Mouse (Mus musculus): ENCODE measurements at regions not wholly inside any gene's neighbourhood (a gene's known extent, or its start where the extent isn't known, plus 50 kb on each side); places are given as distances from the start of the nearest gene placed in this dataset.

DNA sequence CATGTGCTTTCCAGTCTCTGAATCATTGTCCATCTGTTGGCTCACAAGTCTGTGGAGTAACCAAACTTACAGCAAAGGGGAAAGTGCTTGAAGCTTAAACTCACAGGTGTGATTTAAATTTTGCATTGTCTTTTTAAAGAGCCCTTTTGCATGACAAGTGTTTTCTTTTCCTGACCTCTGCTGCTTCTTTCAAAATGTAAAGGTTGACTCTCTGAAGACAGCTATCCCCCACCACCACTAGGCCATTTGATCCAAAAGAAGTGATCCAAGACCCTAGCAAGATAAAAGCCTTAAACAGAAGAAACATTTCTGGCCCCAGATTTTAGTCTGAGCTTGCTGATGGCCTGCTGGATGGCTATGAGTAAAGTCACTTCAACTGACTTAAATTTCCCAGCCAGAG is 118.6 kb downstream of the Gm12728 start:
- no peak overlapping the region for H3K4me3 ChIP-seq (ENCODE audit: insufficient read depth, low read depth, low read length)
- no peaks in the 10 kb centered on the region for H3K27me3 ChIP-seq (ENCODE audit: control insufficient read depth, insufficient read depth, low read length)
- DNase-seq (ENCODE audit: extremely low read depth, low read depth, low spot score) = no peak
- no peaks in the 10 kb centered on the region for H3K36me3 ChIP-seq (ENCODE audit: control insufficient read depth, insufficient read depth, low read length)
- no peaks in the 10 kb centered on the region for H3K79me2 ChIP-seq (ENCODE audit: control insufficient read depth, insufficient read depth, low read length)
- no peaks in the 10 kb centered on the region for H3K4me1 ChIP-seq (ENCODE audit: control insufficient read depth, insufficient read depth, low read length)
- no peak overlapping the region for H3K27ac ChIP-seq (replicated peaks; ENCODE audit: insufficient read depth, low read depth, low read length)
- no peak for TF ChIP-seq POLR2A (IDR thresholded peaks at IDR 0.05; ENCODE audit: extremely low read depth, insufficient read depth, low read length)
- TF ChIP-seq CTCF (IDR thresholded peaks at IDR 0.05; ENCODE audit: low read depth, low read length) = no peak
- no peak overlapping the region for H3K9ac ChIP-seq (ENCODE audit: low read depth, low read length)

DNA sequence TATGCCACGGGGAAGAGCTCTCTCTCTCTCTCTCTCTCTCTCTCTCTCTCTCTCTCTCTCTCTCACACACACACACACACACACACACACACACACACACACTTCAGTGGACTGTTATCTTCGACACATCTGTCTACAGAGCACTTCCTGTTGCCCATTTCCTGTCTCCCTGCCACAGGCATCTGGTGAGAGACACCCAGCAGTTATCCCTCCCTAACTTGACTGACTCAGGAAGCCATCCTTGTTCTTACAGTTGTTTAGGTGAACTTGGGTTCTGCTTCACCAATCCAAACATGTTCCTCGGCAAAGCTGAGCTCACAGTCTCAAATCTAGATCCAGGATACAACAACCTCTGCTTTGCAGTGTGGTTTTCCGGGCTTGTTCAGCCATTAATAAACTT is 119.6 kb downstream of the Gm12728 start:
- TF ChIP-seq POLR2A (IDR thresholded peaks at IDR 0.05; ENCODE audit: extremely low read depth, insufficient read depth, low read length) (no peak), CTCF (IDR thresholded peaks at IDR 0.05; ENCODE audit: low read depth, low read length) (no peak)
- 70% methylated on average over 4 of the region's 4 CpGs for WGBS
- no peaks in the 10 kb centered on the region for H3K4me1 ChIP-seq (ENCODE audit: control insufficient read depth, insufficient read depth, low read length)
- DNase-seq (ENCODE audit: extremely low read depth, low read depth, low spot score) = no peak
- no peaks in the 10 kb centered on the region for H3K27me3 ChIP-seq (ENCODE audit: control insufficient read depth, insufficient read depth, low read length)
- no peak overlapping the region for H3K4me3 ChIP-seq (ENCODE audit: insufficient read depth, low read depth, low read length)
- no peaks in the 10 kb centered on the region for H3K36me3 ChIP-seq (ENCODE audit: control insufficient read depth, insufficient read depth, low read length)
- no peak overlapping the region for H3K9ac ChIP-seq (ENCODE audit: low read depth, low read length)
- H3K27ac ChIP-seq (replicated peaks; ENCODE audit: insufficient read depth, low read depth, low read length) = no peak overlapping the region
- no peaks in the 10 kb centered on the region for H3K79me2 ChIP-seq (ENCODE audit: control insufficient read depth, insufficient read depth, low read length)

DNA sequence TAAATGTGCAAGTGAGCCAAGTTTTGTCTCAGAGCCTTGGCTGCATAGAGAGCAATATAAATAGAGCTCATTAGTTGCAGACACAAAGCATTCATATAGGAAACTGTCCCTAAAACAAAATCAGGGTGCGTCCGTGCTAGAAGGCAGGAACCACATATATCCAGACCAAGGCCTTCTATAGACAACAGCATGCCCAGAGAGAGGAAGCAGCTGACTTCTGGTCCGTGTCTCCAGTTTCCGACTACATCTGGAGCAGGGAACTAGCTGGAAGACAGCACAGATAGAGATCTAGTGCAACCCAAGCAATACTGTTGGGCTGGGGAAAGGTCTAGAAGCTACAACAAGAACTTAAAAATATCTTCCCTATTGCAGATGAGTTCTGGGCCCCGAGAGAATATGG is 121.0 kb downstream of the Gm12728 start:
- 83% methylated on average over 5 of the region's 5 CpGs for WGBS

DNA sequence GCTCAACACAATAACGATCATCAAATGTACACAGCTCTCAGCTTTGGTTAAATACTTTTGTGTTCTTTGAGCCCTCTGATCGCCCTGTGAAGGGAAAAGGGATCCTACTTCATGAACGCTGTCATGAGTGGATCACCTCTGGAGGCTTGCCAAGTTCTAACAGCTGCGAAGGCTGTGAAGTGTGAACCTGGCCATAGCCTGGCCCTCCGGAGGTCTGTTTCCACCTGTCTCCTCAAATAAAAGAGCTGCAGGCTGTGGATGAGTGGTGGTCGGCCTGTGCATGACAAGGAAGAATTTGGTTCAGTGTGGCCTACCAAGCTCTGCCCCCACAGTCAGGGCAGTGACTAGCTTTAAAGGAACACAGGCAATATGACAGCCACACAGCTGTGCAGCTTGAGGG is 122.0 kb downstream of the Gm12728 start:
- TF ChIP-seq POLR2A (IDR thresholded peaks at IDR 0.05; ENCODE audit: extremely low read depth, insufficient read depth, low read length) (no peak), CTCF (IDR thresholded peaks at IDR 0.05; ENCODE audit: low read depth, low read length) (no peak)
- WGBS = 91% methylated on average over 6 of the region's 6 CpGs
- H3K36me3 ChIP-seq (ENCODE audit: control insufficient read depth, insufficient read depth, low read length) = no peaks in the 10 kb centered on the region
- no peak overlapping the region for H3K27ac ChIP-seq (replicated peaks; ENCODE audit: insufficient read depth, low read depth, low read length)
- no peaks in the 10 kb centered on the region for H3K27me3 ChIP-seq (ENCODE audit: control insufficient read depth, insufficient read depth, low read length)
- no peak overlapping the region for H3K9ac ChIP-seq (ENCODE audit: low read depth, low read length)
- H3K79me2 ChIP-seq (ENCODE audit: control insufficient read depth, insufficient read depth, low read length) = no peaks in the 10 kb centered on the region
- no peak overlapping the region for H3K4me3 ChIP-seq (ENCODE audit: insufficient read depth, low read depth, low read length)
- H3K4me1 ChIP-seq (ENCODE audit: control insufficient read depth, insufficient read depth, low read length) = no peaks in the 10 kb centered on the region
- no peak for DNase-seq (ENCODE audit: extremely low read depth, low read depth, low spot score)

More for the DNA sequence above, 121.0 kb downstream of the Gm12728 start:
- Histone ChIP-seq H3K79me2 (ENCODE audit: control insufficient read depth, insufficient read depth, low read length) (no peaks in the 10 kb centered on the region), H3K36me3 (ENCODE audit: control insufficient read depth, insufficient read depth, low read length) (no peaks in the 10 kb centered on the region), H3K4me3 (ENCODE audit: insufficient read depth, low read depth, low read length) (no peak overlapping the region), H3K9ac (ENCODE audit: low read depth, low read length) (no peak overlapping the region), H3K27ac (replicated peaks; ENCODE audit: insufficient read depth, low read depth, low read length) (no peak overlapping the region), H3K4me1 (ENCODE audit: control insufficient read depth, insufficient read depth, low read length) (no peaks in the 10 kb centered on the region), H3K27me3 (ENCODE audit: control insufficient read depth, insufficient read depth, low read length) (no peaks in the 10 kb centered on the region)
- TF ChIP-seq CTCF (IDR thresholded peaks at IDR 0.05; ENCODE audit: low read depth, low read length) (no peak), POLR2A (IDR thresholded peaks at IDR 0.05; ENCODE audit: extremely low read depth, insufficient read depth, low read length) (no peak)
- no peak for DNase-seq (ENCODE audit: extremely low read depth, low read depth, low spot score)

DNA sequence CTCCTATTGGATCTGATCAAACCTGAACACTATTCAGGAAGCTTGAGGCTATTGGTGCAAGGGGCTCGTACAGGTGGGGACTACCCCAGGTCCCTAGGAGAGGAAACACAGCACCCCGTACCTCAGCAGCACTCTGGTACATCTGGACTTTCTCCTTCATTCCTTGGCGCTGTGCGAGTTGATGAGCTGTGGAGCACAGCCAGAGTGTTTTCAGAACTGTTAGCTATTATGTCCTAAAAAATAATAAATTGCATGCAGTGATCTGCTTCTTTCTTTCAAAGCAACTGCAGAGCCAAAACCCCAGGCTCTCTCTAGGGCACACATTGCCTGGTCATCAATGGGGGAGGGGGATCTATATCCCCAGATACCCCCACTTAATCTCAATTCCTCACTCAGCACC is 122.6 kb downstream of the Gm12728 start:
- TF ChIP-seq CTCF (IDR thresholded peaks at IDR 0.05; ENCODE audit: low read depth, low read length) (no peak), POLR2A (IDR thresholded peaks at IDR 0.05; ENCODE audit: extremely low read depth, insufficient read depth, low read length) (no peak)
- H3K9ac ChIP-seq (ENCODE audit: low read depth, low read length) = no peak overlapping the region
- 96% methylated on average over 4 of the region's 4 CpGs for WGBS
- no peak overlapping the region for H3K27ac ChIP-seq (replicated peaks; ENCODE audit: insufficient read depth, low read depth, low read length)
- no peaks in the 10 kb centered on the region for H3K36me3 ChIP-seq (ENCODE audit: control insufficient read depth, insufficient read depth, low read length)
- no peaks in the 10 kb centered on the region for H3K27me3 ChIP-seq (ENCODE audit: control insufficient read depth, insufficient read depth, low read length)
- no peaks in the 10 kb centered on the region for H3K79me2 ChIP-seq (ENCODE audit: control insufficient read depth, insufficient read depth, low read length)
- no peak overlapping the region for H3K4me3 ChIP-seq (ENCODE audit: insufficient read depth, low read depth, low read length)
- H3K4me1 ChIP-seq (ENCODE audit: control insufficient read depth, insufficient read depth, low read length) = no peaks in the 10 kb centered on the region
- no peak for DNase-seq (ENCODE audit: extremely low read depth, low read depth, low spot score)

DNA sequence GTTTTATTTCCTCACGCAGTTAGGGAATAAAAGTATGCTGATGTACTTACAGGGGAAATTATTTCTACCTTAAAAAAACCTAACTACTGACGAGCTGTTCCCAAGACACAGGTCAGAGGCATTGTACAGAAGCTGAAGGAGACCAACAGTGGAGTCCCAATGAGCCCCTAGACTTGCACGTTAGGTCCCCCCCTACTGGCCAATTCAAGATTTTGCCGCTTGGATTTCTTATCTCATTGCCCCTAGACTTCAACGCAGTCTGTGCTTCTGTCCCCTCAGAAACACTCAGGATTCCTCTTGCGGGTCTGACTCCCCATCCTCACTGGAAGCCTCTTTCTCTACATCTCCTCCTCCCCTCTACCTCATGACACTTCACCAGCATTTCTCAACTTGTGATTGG is 125.3 kb downstream of the Gm12728 start:
- no peak overlapping the region for H3K9ac ChIP-seq (ENCODE audit: low read depth, low read length)
- H3K79me2 ChIP-seq (ENCODE audit: control insufficient read depth, insufficient read depth, low read length) = no peaks in the 10 kb centered on the region
- WGBS = 44% methylated on average over 6 of the region's 6 CpGs
- no peaks in the 10 kb centered on the region for H3K4me1 ChIP-seq (ENCODE audit: control insufficient read depth, insufficient read depth, low read length)
- no peaks in the 10 kb centered on the region for H3K36me3 ChIP-seq (ENCODE audit: control insufficient read depth, insufficient read depth, low read length)
- no peaks in the 10 kb centered on the region for H3K27me3 ChIP-seq (ENCODE audit: control insufficient read depth, insufficient read depth, low read length)
- DNase-seq (ENCODE audit: extremely low read depth, low read depth, low spot score) = peak; percentile 21
- no peak overlapping the region for H3K27ac ChIP-seq (replicated peaks; ENCODE audit: insufficient read depth, low read depth, low read length)
- H3K4me3 ChIP-seq (ENCODE audit: insufficient read depth, low read depth, low read length) = no peak overlapping the region
- TF ChIP-seq POLR2A (IDR thresholded peaks at IDR 0.05; ENCODE audit: extremely low read depth, insufficient read depth, low read length) (no peak), CTCF (IDR thresholded peaks at IDR 0.05; ENCODE audit: low read depth, low read length) (peak; percentile 34; the same call in 1 of the 2 replicates)
